Mouse (Mus musculus) layer of hippocampus, adult 2 months (tissue): ENCODE measurements at regions not wholly inside any gene's neighbourhood (a gene's known extent, or its start where the extent isn't known, plus 50 kb on each side); places are given as distances from the start of the nearest gene placed in this dataset.
A peak's percentile ranks its signal among the peaks of the same experiment; 100 is the strongest.

Source experiments
- DNase-seq, 2 experiments: peaks; one replicate each; pipeline ENCODE4 v3.0.0; 2022; ENCODE audit warnings: low spot score in 2 of 2
- H3K27ac ChIP-seq: fragments of 200-600 bp; 2 replicates; pipeline ENCODE4 v1.8.1; 2022
- H3K4me3 ChIP-seq: fragments of 200-600 bp; 2 replicates; pipeline ENCODE4 v1.8.1; 2022; ENCODE audit warnings: mild to moderate bottlenecking
- CTCF ChIP-seq: fragments of 200-600 bp; conservative IDR thresholded peaks from 2 replicates; pipeline ENCODE4 v1.8.1; 2022; ENCODE audit warnings: antibody characterized with exemption, mild to moderate bottlenecking, moderate library complexity

- TF ChIP-seq CTCF, result no peak
- no peak for DNase-seq
- H3K4me3 ChIP-seq, result no peak overlapping the region
- H3K27ac ChIP-seq, result peak overlapping the region; percentile 82
Observed at GRCm38 (mm10) chr13:48154414-48155105, 106.5 kb upstream of the Id4 start.

GRCm38 (mm10) chr13:48159020-48159910 lies 101.8 kb upstream of the Id4 start:
- no peak overlapping the region; the same call in 1 of the 2 replicates for H3K27ac ChIP-seq
- DNase-seq, result no peak
- no peak overlapping the region; the same call in 1 of the 2 replicates for H3K4me3 ChIP-seq
- TF ChIP-seq CTCF, result no peak

- no peak for TF ChIP-seq CTCF
- Histone ChIP-seq H3K27ac (no peak overlapping the region), H3K4me3 (no peak overlapping the region)
- no peak for DNase-seq
Observed at GRCm38 (mm10) chr13:48160161-48160560, 100.9 kb upstream of the Id4 start.

- DNase-seq, result no peak
- no peak overlapping the region for H3K27ac ChIP-seq
- no peak overlapping the region for H3K4me3 ChIP-seq
- TF ChIP-seq CTCF, result no peak
Observed at GRCm38 (mm10) chr13:48161339-48161738, 99.7 kb upstream of the Id4 start.

GRCm38 (mm10) chr13:48164586-48164985 lies 96.4 kb upstream of the Id4 start:
- no peak overlapping the region for H3K27ac ChIP-seq

GRCm38 (mm10) chr13:48165838-48166237 lies 95.2 kb upstream of the Id4 start:
- no peak overlapping the region for H3K4me3 ChIP-seq
- no peak overlapping the region for H3K27ac ChIP-seq
- no peak for DNase-seq
- TF ChIP-seq CTCF, result no peak

More at GRCm38 (mm10) chr13:48164586-48164985, 96.4 kb upstream of the Id4 start:
- no peak for TF ChIP-seq CTCF
- DNase-seq, result no peak
- no peak overlapping the region for H3K4me3 ChIP-seq

DNA sequence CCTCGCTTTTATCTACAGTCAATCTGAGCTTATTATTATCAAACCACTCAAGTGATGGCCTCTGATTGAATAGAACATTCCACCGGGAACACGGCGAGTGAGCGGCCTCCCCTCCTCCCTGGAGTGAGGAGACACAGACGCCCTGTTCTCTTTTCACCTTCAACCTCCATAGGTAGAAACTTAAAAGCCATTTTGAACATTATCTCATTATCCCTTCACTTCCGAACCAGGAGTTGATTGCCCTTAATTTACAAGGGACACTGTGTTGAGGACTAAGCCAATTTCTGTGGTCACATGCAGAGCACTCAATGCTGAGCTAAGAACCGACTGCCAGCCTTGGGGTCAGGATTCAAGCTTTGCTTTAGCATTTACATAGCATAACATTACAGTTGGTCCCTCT lies 93.1 kb upstream of the Id4 start:
- DNase-seq, result no peak
- no peak overlapping the region for H3K4me3 ChIP-seq
- H3K27ac ChIP-seq, result no peak overlapping the region
- TF ChIP-seq CTCF, result no peak

DNA sequence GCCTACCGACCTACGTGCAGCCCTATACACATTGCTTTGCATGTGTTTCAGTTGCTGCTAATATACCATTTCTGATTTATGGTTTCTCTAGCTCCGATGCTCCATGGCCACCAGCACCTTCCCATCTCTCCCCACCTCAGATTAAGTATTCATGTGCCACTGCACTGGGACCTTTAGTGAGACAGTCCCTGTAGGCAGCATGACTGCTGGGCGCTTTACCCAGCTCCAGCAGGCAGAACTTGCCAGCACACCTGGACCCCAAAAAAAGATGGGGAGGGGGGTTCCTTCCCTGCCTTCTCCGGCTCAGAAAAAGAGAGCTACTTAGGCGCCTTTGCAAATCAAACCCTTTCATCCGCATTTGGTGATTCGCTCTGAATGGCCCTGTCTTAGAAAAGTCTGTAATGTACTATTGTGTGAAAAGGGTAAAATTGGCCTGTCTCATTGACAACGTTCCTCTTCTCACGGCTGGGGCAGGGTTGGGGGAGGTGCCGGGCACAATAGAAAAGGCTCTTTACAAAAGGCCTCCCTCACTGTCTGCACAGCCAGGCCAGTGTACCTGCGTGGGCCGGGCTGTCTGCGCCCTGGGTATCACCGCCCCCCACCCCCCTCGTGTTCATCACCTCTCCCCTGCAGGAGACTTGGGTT lies 89.6 kb upstream of the Id4 start:
- Histone ChIP-seq H3K4me3 (no peak overlapping the region), H3K27ac (no peak overlapping the region)
- no peak for DNase-seq
- TF ChIP-seq CTCF, result no peak

GRCm38 (mm10) chr13:48171994-48172393 lies 89.0 kb upstream of the Id4 start:
- no peak for TF ChIP-seq CTCF
- H3K27ac ChIP-seq, result no peak overlapping the region
- no peak for DNase-seq

DNA sequence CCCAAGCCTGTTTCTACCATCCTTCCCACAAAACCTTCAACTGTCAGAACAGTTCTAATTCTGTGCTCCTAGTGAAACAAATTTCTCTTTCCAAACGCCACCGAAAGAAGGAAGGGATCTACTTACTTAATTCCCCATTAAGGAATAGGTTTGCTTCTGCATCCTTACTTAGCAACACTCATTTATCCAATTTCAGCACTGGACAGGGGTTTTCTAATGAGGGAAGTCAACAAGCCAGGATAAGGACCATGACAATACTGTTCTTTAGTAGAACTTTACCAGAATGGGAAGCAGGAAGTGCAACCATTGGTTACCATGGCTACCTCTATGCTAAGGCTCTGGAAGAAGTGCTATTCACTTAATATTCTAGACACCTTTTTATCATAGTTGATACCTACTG lies 68.6 kb upstream of the Id4 start:
- no peak overlapping the region for H3K27ac ChIP-seq
- no peak overlapping the region for H3K4me3 ChIP-seq
- no peak for TF ChIP-seq CTCF
- DNase-seq, result no peak

More at GRCm38 (mm10) chr13:48171994-48172393, 89.0 kb upstream of the Id4 start:
- H3K4me3 ChIP-seq, result no peak overlapping the region

- DNase-seq, result no peak
- no peak overlapping the region for H3K27ac ChIP-seq
- no peak for TF ChIP-seq CTCF
- H3K4me3 ChIP-seq, result no peak overlapping the region
Observed at GRCm38 (mm10) chr13:48193942-48194341, 67.1 kb upstream of the Id4 start.

GRCm38 (mm10) chr13:48207824-48208223 lies 53.2 kb upstream of the Id4 start:
- H3K4me3 ChIP-seq, result no peak overlapping the region
- no peak overlapping the region for H3K27ac ChIP-seq
- TF ChIP-seq CTCF, result no peak
- no peak for DNase-seq
